Mouse (Mus musculus) brain, embryonic 14.5 days (tissue): ENCODE measurements around the gene Trim69.

ENCODE experiments used
- CTCF ChIP-seq: fragments of 200-500 bp; IDR thresholded peaks from 2 replicates; pipeline ENCODE4 v1.5.1; 2012; ENCODE audit warnings: inconsistent platforms, mild to moderate bottlenecking, moderate library complexity, borderline replicate concordance; ENCODE audit not compliant: insufficient read depth, insufficient read length; ENCODE audit errors: extremely low read depth
- POLR2A ChIP-seq: fragments of 200-500 bp; IDR thresholded peaks from 2 replicates; pipeline ENCODE4 v1.6.1; 2012; ENCODE audit warnings: mild to moderate bottlenecking, inconsistent platforms, borderline replicate concordance; ENCODE audit not compliant: poor library complexity, insufficient read depth, insufficient read length, severe bottlenecking; ENCODE audit errors: extremely low read depth

DNA sequence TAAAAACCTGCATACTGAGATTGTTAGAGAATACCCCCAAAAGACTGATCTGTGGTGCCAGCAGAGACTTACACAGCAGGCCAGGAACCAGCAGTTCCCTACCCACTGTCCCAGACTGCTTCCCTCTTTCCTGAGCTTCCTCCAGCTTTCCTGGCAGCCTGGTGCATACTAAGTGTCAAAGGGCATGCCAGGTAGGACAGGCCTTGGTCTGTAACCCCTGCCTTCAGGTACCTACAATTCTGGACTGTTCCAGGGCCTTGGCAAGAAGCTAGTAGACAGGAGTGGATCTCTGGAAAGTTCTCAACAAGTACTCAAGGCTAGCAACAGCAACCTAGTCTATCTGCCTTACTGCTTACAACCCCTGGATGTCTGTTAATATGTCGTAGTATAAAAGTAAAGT is 9.3 kb upstream of the Trim69 start:
- TF ChIP-seq CTCF, result no peak
- no peak for TF ChIP-seq POLR2A
